Mouse (Mus musculus) mesoderm, embryonic 11.5 days (tissue): ENCODE measurements around the gene Por.

Source experiments
- DNase-seq: peaks from one replicate; pipeline ENCODE4 v3.0.0-alpha.2; 2012; ENCODE audit warnings: low read depth, low spot score

Por gene

GRCm38 (mm10) chr5:135657128-135657527 is 12.7 kb upstream of the Por start:
- DNase-seq, result no peak

- DNase-seq, result no peak
Measured at GRCm38 (mm10) chr5:135657703-135658373, 12.0 kb upstream of the Por start.

- DNase-seq, result no peak
Measured at GRCm38 (mm10) chr5:135659956-135660355, 9.9 kb upstream of the Por start.

GRCm38 (mm10) chr5:135660535-135660934 is 9.3 kb upstream of the Por start:
- DNase-seq, result no peak

GRCm38 (mm10) chr5:135666890-135667289 is 2.9 kb upstream of the Por start:
- no peak for DNase-seq

- no peak for DNase-seq
Measured at GRCm38 (mm10) chr5:135668071-135668470, 1.8 kb upstream of the Por start.

GRCm38 (mm10) chr5:135670881-135671280 is 1.0 kb downstream of the Por start:
- no peak for DNase-seq

- DNase-seq, result no peak
Measured at GRCm38 (mm10) chr5:135672509-135672908, 2.7 kb downstream of the Por start.

GRCm38 (mm10) chr5:135672980-135673379 is 3.1 kb downstream of the Por start:
- no peak for DNase-seq

GRCm38 (mm10) chr5:135674349-135674775 is 4.5 kb downstream of the Por start:
- DNase-seq, result peak; percentile 83

- peak; percentile 93 for DNase-seq
Measured at GRCm38 (mm10) chr5:135674821-135675220, 5.0 kb downstream of the Por start.

- no peak for DNase-seq
Measured at GRCm38 (mm10) chr5:135676696-135677095, 6.9 kb downstream of the Por start.

GRCm38 (mm10) chr5:135677251-135677650 is 7.4 kb downstream of the Por start:
- DNase-seq, result no peak

GRCm38 (mm10) chr5:135678481-135678880 is 8.6 kb downstream of the Por start:
- no peak for DNase-seq

GRCm38 (mm10) chr5:135680967-135681545 is 11.2 kb downstream of the Por start:
- DNase-seq, result no peak

- no peak for DNase-seq
Measured at GRCm38 (mm10) chr5:135682009-135682408, 12.2 kb downstream of the Por start.

- no peak for DNase-seq
Measured at GRCm38 (mm10) chr5:135682942-135683570, 13.2 kb downstream of the Por start.

- no peak for DNase-seq
Measured at GRCm38 (mm10) chr5:135690401-135690800, 20.6 kb downstream of the Por start.

GRCm38 (mm10) chr5:135691266-135691665 is 21.4 kb downstream of the Por start:
- DNase-seq, result no peak

- no peak for DNase-seq
Measured at GRCm38 (mm10) chr5:135693281-135693853, 23.5 kb downstream of the Por start.

GRCm38 (mm10) chr5:135695277-135695721 is 25.5 kb downstream of the Por start:
- no peak for DNase-seq

GRCm38 (mm10) chr5:135697711-135698111 is 27.9 kb downstream of the Por start:
- no peak for DNase-seq

GRCm38 (mm10) chr5:135701601-135702000 is 31.8 kb downstream of the Por start:
- DNase-seq, result no peak
